Mouse (Mus musculus): ENCODE measurements around the gene Cpa5.

The Cpa5 gene

GRCm38 (mm10) chr6:30610710-30611109, at the start of gene Cpa5:
TSS of gene Cpa5 (plus strand) at chr6:30611010.
- DNase-seq (ENCODE audit: low read depth, low spot score): no peak

DNA sequence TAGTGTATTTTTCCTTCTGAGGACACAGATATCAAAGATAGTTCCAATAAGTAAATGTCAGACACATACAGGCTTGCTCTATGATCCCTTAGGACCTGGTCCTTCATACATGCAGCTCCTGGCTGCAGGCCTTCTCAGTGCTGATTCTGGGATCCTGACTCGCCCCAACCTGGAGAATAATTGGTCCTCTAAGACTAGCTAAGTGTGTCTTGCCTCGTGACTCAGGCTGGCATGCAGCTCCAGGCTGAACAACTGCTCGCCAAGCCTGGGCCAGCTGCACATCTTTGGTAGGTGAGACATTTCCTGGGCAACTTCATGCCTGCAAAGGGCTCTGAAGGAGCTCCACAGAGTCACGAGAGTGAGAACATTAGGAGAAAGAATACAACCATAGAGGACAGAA, 48.7 kb upstream of the Cpa5 start:
- DNase-seq (ENCODE audit: low read depth, low spot score): no peak

- DNase-seq (ENCODE audit: low read depth, low spot score): no peak
These were observed 47.2 kb upstream of the Cpa5 start for GRCm38 (mm10) chr6:30563575-30563974.

GRCm38 (mm10) chr6:30564051-30564450, 46.8 kb upstream of the Cpa5 start:
- no peak for DNase-seq (ENCODE audit: low read depth, low spot score)

DNA sequence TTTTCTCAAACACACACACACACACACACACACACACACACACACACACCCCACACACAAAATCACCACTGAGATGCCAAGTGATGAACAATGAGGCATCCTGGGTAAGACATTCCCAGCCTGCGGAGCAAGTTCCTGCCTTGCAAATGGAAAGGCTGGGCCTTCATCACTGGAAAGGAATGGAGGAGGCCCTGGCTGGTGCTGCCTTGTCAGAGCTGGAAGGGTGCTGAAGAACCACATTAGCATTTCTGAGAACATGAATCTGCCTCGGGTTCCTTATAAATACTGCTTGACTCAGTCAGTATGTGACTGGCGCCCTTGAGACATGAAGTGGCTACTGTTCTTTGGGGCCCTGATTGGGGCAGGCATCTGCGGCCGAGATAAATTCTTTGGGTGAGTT, 42.7 kb upstream of the Cpa5 start, which contains the start of gene Cpa4:
TSS of gene Cpa4 (plus strand) at position 301 of the 400 bp plus-strand sequence.
- DNase-seq (ENCODE audit: low read depth, low spot score): no peak

DNA sequence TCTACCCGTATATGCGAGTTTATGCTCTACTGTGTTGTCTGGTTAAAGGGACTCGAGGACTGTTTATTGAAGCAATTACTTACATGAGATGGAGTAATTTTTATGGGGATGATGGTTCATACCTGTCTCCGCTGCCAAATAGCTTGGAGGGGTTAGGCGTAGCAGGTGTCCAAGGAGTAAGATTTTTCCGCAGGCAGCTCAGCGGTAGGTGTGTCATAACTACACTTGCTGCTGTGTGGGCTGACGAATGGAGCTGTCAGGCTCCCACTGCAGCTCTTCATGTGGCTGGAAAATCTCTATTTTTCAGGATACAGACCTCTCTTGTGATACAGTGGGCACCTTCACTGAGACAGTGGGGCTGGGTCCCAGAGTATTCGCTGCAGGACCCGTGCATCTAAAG, 41.5 kb upstream of the Cpa5 start:
- no peak for DNase-seq (ENCODE audit: low read depth, low spot score)

- no peak for DNase-seq (ENCODE audit: low read depth, low spot score)
These were observed 40.8 kb upstream of the Cpa5 start for GRCm38 (mm10) chr6:30570012-30570411.

GRCm38 (mm10) chr6:30572456-30573311, 38.1 kb upstream of the Cpa5 start:
- no peak for DNase-seq (ENCODE audit: low read depth, low spot score)

DNA sequence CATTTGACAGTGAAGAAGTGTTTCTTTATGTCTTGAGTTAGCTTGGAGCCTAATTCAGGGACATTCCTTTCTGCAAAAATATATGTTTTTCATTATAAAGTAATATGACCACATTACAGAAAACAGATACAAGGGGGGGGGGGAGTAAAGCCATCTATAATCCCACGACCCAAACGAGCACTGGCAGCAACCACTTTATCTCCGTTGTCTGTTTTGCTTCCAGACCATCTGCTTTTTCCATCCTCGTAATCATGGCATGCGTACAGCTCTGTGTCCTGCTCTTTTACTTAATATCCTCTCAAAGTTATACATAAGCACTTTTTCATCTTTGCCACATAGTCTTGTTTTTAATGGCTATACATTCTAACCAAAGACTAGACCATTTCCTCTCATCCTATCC, 37.4 kb upstream of the Cpa5 start:
- no peak for DNase-seq (ENCODE audit: low read depth, low spot score)

- no peak for DNase-seq (ENCODE audit: low read depth, low spot score)
These were observed 35.9 kb upstream of the Cpa5 start for GRCm38 (mm10) chr6:30574945-30575344.

DNA sequence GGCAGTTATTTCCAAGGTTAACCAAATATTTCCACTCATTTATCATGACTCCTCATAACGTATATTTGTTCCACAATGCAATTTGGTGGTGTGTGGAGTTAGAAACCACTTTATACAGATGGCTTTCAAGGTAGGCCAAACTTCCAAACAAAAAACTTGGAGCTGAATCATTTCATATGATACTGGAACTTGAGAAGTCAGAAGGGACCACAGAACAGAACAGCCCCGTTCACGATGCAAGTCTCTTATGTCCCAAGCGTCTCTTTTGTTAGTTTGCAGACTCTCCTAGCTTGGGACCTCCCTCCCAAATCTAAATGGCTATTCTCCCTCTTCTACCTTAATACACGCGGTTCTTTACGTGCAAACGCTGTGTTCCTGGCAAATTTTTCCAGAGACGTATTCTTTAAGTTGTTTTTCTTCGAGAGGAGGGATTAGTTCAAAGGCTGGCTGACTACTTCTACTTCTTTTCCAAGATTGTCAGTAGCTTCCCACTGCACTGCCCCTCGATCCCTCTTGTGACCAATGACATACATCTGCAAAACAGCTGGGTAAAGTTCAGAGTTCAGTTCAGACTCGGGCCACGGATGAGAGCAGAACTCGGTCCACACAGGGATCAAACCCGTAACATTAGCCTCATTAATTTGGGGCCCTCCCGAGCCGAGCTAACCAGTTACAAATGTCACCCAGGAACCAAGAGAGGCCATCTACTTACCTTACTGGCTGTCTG, 34.2 kb upstream of the Cpa5 start:
- DNase-seq (ENCODE audit: low read depth, low spot score): no peak

- DNase-seq (ENCODE audit: low read depth, low spot score): no peak
These were observed 30.6 kb upstream of the Cpa5 start for GRCm38 (mm10) chr6:30579961-30580840.

- no peak for DNase-seq (ENCODE audit: low read depth, low spot score)
These were observed 30.0 kb upstream of the Cpa5 start for GRCm38 (mm10) chr6:30580841-30581176.

GRCm38 (mm10) chr6:30586886-30587442, 23.8 kb upstream of the Cpa5 start:
- no peak for DNase-seq (ENCODE audit: low read depth, low spot score)

- DNase-seq (ENCODE audit: low read depth, low spot score): no peak
These were observed 21.0 kb upstream of the Cpa5 start for GRCm38 (mm10) chr6:30589819-30590218.

DNA sequence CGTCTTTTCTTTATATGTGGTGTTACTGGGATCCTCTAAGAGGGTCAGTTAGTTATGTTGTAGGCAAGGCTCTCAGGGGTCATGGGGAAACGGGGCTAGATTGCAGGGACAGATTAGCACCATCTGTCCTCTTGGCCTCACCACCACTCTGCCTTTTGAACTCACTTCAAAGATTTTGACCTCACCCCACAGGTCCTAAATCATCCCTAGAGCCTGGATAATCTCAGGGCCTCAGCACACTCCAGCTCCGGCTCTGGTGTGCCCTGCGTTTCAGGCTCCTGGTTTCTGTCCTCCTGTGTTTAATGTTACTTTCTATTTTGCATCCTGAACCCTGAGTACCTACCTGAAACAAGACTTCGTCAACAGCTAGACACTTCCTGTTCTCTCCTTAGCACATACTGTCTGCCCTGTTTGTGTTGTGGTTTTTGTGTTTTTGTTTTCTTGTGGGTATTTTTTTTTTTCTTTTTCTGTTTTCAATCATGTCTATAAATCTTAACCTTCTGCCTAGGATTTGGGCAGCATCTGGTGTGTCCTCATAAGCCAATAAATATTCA, 18.9 kb upstream of the Cpa5 start:
- DNase-seq (ENCODE audit: low read depth, low spot score): no peak

- no peak for DNase-seq (ENCODE audit: low read depth, low spot score)
These were observed 18.3 kb upstream of the Cpa5 start for GRCm38 (mm10) chr6:30592417-30592974.

DNA sequence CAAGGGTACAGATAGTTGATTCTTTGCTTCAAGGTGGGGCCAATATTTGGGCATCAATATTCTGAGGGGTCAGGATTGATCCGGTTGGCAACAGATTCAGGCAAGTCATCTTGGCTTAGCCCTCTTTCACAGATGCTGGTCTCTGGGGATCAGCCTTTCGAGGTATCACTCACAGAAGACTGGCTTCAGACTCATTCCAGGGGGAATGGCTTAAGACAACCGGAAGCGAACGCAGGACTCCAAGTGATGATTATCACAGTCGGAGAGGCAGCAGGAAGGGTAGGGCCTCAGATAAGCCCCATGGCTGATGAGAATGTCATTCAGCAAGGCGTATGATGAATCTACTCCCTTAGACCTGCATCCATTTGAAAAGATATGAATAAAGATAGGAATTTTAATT, 16.4 kb upstream of the Cpa5 start:
- no peak for DNase-seq (ENCODE audit: low read depth, low spot score)

- DNase-seq (ENCODE audit: low read depth, low spot score): no peak
These were observed 14.4 kb upstream of the Cpa5 start for GRCm38 (mm10) chr6:30596230-30596898.

GRCm38 (mm10) chr6:30600033-30600432, 10.8 kb upstream of the Cpa5 start:
- DNase-seq (ENCODE audit: low read depth, low spot score): no peak

DNA sequence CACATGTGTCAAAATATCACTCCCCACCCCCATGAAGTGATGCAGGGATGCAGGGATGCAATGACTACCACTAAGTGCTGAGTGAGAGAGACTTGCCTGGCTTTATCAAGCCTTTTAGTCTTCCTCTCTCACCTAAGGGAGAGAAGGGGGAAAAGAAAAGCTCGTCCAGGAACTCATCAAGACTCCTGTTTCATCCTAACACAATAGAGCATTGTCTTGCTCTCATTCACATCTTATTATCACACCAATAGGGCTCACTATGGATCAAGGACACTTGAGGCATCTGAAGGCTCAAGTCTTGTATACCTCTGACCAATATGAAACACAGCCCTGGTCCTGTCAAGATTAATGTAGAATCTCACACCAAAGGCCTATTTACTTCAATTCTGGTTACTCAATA, 9.8 kb upstream of the Cpa5 start:
- DNase-seq (ENCODE audit: low read depth, low spot score): no peak

Measured in A20 (cell line).